Mouse (Mus musculus): ENCODE measurements around the gene Rbbp8nl. TPM values are rescaled to one million over a fixed set of nuclear protein-coding genes. Genes with fewer than 3 reads are reported as not detected.

Rbbp8nl gene
- polyA plus RNA-seq, 1 experiment from 2014 or later: not detected

DNA sequence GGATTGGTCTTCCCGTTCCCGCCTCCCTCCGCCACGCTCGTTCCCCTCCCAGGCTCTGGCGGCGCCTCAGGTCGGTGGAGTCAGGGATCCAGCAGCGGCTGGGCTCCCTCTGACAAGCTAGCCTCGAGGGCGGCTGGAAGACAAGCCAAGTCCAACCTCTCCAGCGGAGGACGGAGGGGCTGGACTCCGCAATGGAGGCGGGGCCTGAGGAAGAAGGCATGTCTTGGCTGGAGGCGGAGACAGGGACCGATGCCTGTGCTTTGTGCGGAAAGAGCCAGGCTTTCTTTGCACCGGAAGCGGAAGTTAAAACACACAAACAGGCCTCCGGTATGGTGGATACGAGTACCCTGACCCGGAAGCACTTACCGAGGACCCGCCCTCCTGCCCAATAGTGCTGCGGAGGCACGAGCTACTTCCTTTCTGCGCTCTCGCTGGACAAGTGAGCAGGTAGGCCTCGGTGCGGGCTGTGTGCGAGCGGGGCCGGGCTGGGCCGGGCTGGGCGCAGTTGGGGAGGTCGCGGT, 32.6 kb downstream of the Rbbp8nl start, which contains the start of gene Rps21:
Rps21 (plus strand) TSS at position 377 of the 521 bp plus-strand sequence.
- H3K9me3 ChIP-seq (replicated peaks): no peaks in the 10 kb centered on the region
- H3K36me3 ChIP-seq: peaks cover 38% of the 10 kb centered on the region
- H3K4me1 ChIP-seq (replicated peaks): peaks cover 24% of the 10 kb centered on the region
- H3K9ac ChIP-seq: peak within 1 kb of the TSS; percentile 94
- H3K4me3 ChIP-seq: peak within 1 kb of the TSS; percentile 88
- peak; percentile 96 for ATAC-seq (ENCODE audit: insufficient number of reproducible peaks, low FRiP score)
- peak within 1 kb of the TSS; percentile 94 for H3K27ac ChIP-seq (ENCODE audit: poor library complexity, severe bottlenecking)
- WGBS: under 1% methylated on average over 38 of the region's 38 CpGs
- no peaks in the 10 kb centered on the region for H3K27me3 ChIP-seq (replicated peaks)
- H3K4me2 ChIP-seq: peak within 1 kb of the TSS; percentile 77

DNA sequence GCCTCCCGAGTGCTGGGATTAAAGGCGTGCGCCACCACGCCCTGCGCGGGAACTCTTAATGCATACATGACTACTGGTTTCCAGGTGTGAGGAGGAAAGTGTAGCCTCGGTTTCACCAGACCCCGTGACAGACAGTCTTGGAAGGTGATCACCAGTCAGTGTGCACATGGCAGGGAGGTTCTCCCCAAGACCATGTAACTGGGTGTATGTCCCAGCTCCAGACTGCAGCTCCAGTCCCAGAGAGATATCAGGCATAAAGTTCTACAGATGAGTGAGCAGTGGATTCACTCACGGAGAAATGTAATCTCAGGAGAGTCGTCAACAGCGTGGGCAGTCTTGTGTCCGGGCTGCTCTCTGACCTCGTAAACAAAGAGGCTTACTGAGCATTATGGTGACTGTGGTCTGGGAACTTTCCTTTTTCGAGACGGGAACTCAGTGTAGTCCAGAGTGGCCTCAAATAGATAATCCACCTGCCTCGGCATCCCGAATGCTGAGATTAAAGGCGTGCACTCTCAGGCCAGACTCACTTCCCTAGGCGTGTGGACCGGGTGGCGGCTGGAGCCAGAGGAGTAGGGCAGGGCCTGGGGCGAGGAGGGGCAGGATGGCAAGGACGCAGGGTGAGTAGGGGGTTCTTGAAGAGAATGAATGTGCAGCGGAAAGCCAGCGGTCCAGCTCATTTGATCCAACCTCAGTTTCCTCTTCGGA, 33.2 kb downstream of the Rbbp8nl start:
- ATAC-seq (ENCODE audit: insufficient number of reproducible peaks, low FRiP score): peak; percentile 66
- H3K4me3 ChIP-seq: peak overlapping the region; percentile 88
- 23% methylated on average over 26 of the region's 26 CpGs for WGBS

DNA sequence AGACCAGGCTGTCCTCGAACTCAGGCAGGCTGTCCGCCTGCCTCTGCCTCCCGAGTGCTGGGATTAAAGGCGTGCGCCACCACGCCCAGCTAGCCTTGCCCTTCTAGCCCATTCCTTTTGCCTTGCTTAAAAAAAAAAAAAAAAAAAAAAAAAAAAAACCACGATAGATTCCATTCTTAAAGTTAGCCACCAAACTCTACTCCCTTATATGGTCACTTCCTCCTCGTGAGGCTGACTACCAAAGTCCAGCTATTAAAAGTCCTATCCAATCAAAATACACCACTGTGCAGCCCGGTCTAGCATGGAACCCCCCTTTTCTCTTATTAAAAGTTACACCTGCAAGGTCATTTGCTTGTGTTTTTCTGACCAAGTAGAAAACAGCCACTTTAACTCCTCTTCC, 34.0 kb downstream of the Rbbp8nl start:
- H3K4me2 ChIP-seq: peak overlapping the region; percentile 77

More for the DNA sequence above, 33.2 kb downstream of the Rbbp8nl start:
- Histone ChIP-seq H3K4me2 (peak overlapping the region; percentile 77), H3K27me3 (replicated peaks) (no peaks in the 10 kb centered on the region), H3K36me3 (peaks cover 32% of the 10 kb centered on the region), H3K9ac (peak overlapping the region; percentile 78), H3K4me1 (replicated peaks) (peaks cover 21% of the 10 kb centered on the region), H3K27ac (ENCODE audit: poor library complexity, severe bottlenecking) (peak overlapping the region; percentile 94), H3K9me3 (replicated peaks) (no peaks in the 10 kb centered on the region)

DNA sequence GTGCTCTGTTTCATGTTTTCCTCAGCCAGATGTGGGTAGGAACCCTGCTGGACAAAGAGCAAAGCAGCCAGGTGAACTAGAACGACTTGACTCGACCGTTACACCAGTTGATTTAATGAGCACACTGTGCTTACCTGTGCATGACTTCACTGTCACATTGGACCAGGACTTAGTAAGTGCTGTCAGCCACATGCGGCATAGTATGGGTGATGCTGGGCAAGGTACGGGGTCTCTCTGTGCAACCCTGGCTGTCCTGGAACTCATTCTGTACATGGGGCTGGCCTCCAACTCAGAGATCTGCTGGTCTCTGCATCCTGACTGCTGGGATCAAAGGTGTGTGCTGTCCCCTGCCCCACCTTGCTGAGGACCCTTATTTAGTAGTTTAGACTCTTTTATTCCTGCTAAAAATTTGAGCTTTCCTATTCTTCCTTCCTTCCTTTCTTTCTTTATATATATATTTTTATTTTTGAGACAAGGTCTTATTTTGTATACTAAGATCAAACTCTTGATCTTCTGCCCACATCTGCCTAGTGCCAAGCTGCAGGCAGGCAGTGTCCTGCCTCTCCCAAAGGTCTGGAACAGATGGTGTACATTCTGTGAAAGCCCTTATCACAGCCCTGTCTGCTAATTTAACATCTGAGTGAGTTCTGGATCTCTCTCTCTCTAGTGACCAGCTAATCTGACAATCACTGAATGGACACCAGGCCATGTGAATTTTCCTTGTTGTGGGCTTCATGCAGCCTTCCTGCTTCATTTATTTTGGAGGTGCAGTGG, 35.1 kb downstream of the Rbbp8nl start:
- no peak overlapping the region for H3K9ac ChIP-seq
- H3K4me3 ChIP-seq: no peak overlapping the region
- H3K27me3 ChIP-seq (replicated peaks): no peaks in the 10 kb centered on the region
- no peaks in the 10 kb centered on the region for H3K9me3 ChIP-seq (replicated peaks)
- no peak for ATAC-seq (ENCODE audit: insufficient number of reproducible peaks, low FRiP score)
- H3K27ac ChIP-seq (ENCODE audit: poor library complexity, severe bottlenecking): no peak overlapping the region
- no peak overlapping the region for H3K4me2 ChIP-seq
- 91% methylated on average over 5 of the region's 5 CpGs for WGBS
- H3K4me1 ChIP-seq (replicated peaks): peaks cover 22% of the 10 kb centered on the region
- peaks cover 14% of the 10 kb centered on the region for H3K36me3 ChIP-seq

More for the DNA sequence above, 34.0 kb downstream of the Rbbp8nl start:
- no peak overlapping the region for H3K4me3 ChIP-seq
- no peak overlapping the region for H3K9ac ChIP-seq
- ATAC-seq (ENCODE audit: insufficient number of reproducible peaks, low FRiP score): no peak
- H3K4me1 ChIP-seq (replicated peaks): peaks cover 21% of the 10 kb centered on the region
- 87% methylated on average over 9 of the region's 9 CpGs for WGBS
- H3K27ac ChIP-seq (ENCODE audit: poor library complexity, severe bottlenecking): no peak overlapping the region
- no peaks in the 10 kb centered on the region for H3K27me3 ChIP-seq (replicated peaks)
- no peaks in the 10 kb centered on the region for H3K9me3 ChIP-seq (replicated peaks)
- H3K36me3 ChIP-seq: peaks cover 25% of the 10 kb centered on the region

DNA sequence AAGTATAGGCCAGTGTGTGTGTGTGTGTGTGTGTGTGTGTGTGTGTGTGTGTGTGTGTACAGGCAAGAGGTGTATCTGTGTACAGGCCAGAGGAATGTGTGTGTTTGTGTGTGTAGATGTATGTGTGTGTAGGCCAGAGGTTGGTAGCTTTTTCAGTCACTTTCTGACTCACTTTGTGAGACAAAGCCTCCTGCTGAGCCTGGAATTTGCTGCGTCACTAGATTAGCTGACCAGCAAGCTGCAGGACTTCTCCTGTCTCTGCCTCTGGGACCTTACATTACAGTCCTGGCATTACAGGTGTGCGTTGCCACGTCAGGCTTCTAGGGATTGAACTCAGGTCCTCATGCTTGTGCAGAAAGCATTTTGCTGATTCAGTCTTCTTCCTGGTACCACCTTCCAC, 37.8 kb downstream of the Rbbp8nl start:
- no peak overlapping the region for H3K27ac ChIP-seq (ENCODE audit: poor library complexity, severe bottlenecking)
- H3K9ac ChIP-seq: no peak overlapping the region
- WGBS: 55% methylated on average over 3 of the region's 3 CpGs
- ATAC-seq (ENCODE audit: insufficient number of reproducible peaks, low FRiP score): no peak
- H3K9me3 ChIP-seq (replicated peaks): no peaks in the 10 kb centered on the region
- peaks cover 17% of the 10 kb centered on the region for H3K4me1 ChIP-seq (replicated peaks)
- no peaks in the 10 kb centered on the region for H3K27me3 ChIP-seq (replicated peaks)
- H3K4me3 ChIP-seq: no peak overlapping the region
- no peak overlapping the region for H3K4me2 ChIP-seq
- no peaks in the 10 kb centered on the region for H3K36me3 ChIP-seq

DNA sequence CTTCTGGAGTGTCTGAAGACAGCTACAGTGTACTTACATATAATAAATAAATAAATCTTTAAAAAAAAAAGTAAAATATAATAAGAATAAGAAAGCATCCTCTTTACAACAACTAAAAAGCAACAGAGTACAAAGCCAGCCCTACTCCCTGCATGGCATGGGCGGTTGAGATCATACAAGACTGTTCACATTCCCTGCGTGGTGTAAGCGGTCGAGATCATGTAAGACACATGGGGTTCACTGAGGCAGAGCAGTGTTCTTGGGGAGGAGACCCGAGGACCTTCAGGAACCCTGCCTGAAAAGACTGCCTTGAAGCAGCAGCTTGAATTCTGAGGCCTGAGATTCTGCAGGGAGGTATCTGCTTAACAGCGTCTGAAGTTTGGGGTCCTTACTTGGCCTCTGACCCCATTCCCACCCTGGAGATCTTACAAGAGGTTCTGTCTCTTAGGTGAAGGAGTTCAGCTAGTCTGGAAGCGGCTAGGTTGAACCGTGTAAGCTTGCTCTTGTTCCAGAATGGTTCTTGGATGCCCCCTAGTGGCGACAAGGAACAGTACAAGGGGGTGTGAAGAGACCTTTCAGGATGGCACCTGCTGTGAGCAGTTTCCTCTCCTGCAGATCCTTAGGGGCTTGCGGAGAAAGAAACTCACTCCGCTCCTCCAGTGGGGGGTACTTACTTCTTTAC, 38.6 kb downstream of the Rbbp8nl start:
- no peak overlapping the region for H3K27ac ChIP-seq (ENCODE audit: poor library complexity, severe bottlenecking)
- H3K4me3 ChIP-seq: no peak overlapping the region
- 31% methylated on average over 11 of the region's 11 CpGs for WGBS
- no peak overlapping the region for H3K9ac ChIP-seq
- no peaks in the 10 kb centered on the region for H3K9me3 ChIP-seq (replicated peaks)
- H3K4me1 ChIP-seq (replicated peaks): peaks cover 13% of the 10 kb centered on the region
- peak; percentile 71; the same call in 1 of the 2 replicates for ATAC-seq (ENCODE audit: insufficient number of reproducible peaks, low FRiP score)
- H3K36me3 ChIP-seq: no peaks in the 10 kb centered on the region
- no peak overlapping the region for H3K4me2 ChIP-seq
- H3K27me3 ChIP-seq (replicated peaks): no peaks in the 10 kb centered on the region

DNA sequence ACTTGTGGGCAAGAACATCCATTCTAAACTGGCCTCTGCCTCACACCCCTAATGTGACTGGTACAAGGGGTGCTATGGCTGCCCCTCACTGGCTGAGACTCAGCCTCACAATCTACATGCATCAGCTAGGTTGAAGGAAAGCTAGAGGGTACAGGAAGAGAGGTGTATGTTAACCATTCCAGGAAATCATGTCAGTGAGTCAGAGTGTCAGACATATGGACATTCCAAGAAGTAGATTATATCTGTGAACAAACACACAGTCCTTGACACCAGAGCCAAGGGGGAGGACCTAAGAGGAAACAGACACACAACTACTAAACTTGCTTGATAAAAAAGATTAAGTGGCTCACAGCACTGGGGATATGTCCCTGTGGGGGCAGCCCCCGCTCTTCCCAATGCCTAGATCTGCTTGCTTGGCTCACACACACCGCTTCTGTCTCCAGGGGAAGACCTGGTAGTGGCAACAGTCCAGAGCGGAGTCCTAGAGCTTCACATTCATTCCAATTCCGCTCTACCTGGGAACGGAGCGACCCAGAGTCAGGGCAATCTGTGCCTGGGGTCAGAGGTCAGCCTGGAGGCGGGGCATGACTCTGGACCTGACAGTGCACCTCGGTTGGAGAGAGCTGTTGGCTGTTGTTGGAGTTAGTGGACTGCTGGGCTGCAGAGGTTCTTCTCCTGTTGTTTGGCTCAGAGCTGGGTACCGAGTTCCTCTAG, 40.6 kb downstream of the Rbbp8nl start:
- Histone ChIP-seq H3K9me3 (replicated peaks) (no peaks in the 10 kb centered on the region), H3K27me3 (replicated peaks) (no peaks in the 10 kb centered on the region), H3K4me3 (no peak overlapping the region), H3K4me2 (no peak overlapping the region), H3K4me1 (replicated peaks) (peaks cover 9% of the 10 kb centered on the region), H3K27ac (ENCODE audit: poor library complexity, severe bottlenecking) (no peak overlapping the region), H3K9ac (no peak overlapping the region), H3K36me3 (no peaks in the 10 kb centered on the region)
- 59% methylated on average over 9 of the region's 9 CpGs for WGBS
- peak; percentile 22; the same call in 1 of the 2 replicates for ATAC-seq (ENCODE audit: insufficient number of reproducible peaks, low FRiP score)

DNA sequence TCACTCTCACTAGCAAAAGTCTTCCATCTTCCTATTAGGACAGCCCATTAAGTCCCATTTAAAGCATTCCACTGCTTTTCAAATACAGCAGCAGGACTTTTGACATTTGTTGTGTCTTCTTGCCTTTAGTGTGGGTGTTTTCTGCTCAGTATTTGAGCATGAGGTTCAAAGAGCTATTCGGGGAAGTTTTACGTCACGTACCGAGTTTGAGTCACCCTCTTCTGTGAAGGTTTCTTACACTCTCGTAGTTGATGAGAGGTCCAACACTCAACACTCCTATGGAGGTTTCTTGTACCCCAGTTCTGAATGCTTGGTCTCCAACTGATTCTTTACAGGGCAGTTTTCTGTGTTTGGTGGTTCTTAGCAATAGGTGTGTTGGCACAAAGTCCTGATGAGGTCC, 41.8 kb downstream of the Rbbp8nl start:
- no peaks in the 10 kb centered on the region for H3K9me3 ChIP-seq (replicated peaks)
- H3K4me3 ChIP-seq: no peak overlapping the region
- no peak for ATAC-seq (ENCODE audit: insufficient number of reproducible peaks, low FRiP score)
- H3K27me3 ChIP-seq (replicated peaks): no peaks in the 10 kb centered on the region
- WGBS: 87% methylated on average over 5 of the region's 5 CpGs
- no peak overlapping the region for H3K4me2 ChIP-seq
- no peak overlapping the region for H3K27ac ChIP-seq (ENCODE audit: poor library complexity, severe bottlenecking)
- H3K4me1 ChIP-seq (replicated peaks): peaks cover 9% of the 10 kb centered on the region
- no peak overlapping the region for H3K9ac ChIP-seq
- H3K36me3 ChIP-seq: no peaks in the 10 kb centered on the region

DNA sequence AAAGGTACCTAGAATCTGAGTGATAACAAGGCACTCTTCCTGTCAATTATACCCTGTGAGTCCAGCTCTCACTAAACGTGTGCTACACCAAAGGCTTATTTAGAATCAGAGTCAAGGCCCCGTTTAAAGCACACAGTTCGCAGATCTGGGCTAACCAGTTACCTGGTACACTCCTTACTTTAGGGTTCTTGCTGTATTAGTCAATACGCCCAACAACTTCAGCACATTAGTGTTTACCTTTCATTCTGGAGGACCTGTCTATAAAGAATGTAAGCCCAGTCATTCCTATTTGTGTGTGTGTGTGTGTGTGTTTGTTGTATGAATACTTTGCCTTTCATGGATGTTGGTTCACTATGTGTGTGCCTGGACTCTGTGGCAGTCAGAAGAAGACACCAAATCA, 46.6 kb downstream of the Rbbp8nl start:
- ATAC-seq (ENCODE audit: insufficient number of reproducible peaks, low FRiP score): no peak
- no peak overlapping the region for H3K27ac ChIP-seq (ENCODE audit: poor library complexity, severe bottlenecking)
- peaks cover 3% of the 10 kb centered on the region; the same call in 1 of the 2 replicates for H3K9me3 ChIP-seq (replicated peaks)
- H3K27me3 ChIP-seq (replicated peaks): no peaks in the 10 kb centered on the region
- no peak overlapping the region for H3K4me3 ChIP-seq
- H3K36me3 ChIP-seq: no peaks in the 10 kb centered on the region
- WGBS: 79% methylated on average over 4 of the region's 4 CpGs
- no peak overlapping the region for H3K9ac ChIP-seq
- H3K4me2 ChIP-seq: no peak overlapping the region
- H3K4me1 ChIP-seq (replicated peaks): 0 out of 2 replicates have a peak, but pooled peaks cover 9% of the 10 kb centered on the region

DNA sequence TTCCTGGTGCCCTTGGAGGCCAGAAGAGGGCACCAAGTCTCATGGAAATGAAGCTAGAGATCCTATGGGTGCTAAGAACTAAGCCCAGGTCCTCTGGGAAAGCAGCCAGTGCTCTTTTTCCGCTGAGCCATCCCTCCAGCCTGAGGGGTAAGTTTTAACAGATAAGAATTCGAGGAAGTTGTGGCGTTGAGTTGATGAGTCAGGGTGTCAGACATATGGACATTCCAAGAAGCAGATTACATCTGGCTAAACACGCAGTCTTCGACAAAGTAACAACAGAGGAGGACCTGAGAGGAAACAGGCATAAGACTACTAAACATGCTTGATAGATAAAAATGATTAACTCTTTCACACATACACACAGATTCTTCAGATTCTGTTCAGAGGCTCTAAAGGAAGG, 51.1 kb downstream of the Rbbp8nl start:
- peaks cover 3% of the 10 kb centered on the region; the same call in 1 of the 2 replicates for H3K9me3 ChIP-seq (replicated peaks)

More for the DNA sequence above, 51.1 kb downstream of the Rbbp8nl start:
- WGBS: 38% methylated on average over 5 of the region's 5 CpGs
- Histone ChIP-seq H3K27ac (ENCODE audit: poor library complexity, severe bottlenecking) (no peak overlapping the region), H3K4me1 (replicated peaks) (peaks cover 26% of the 10 kb centered on the region), H3K4me3 (no peak overlapping the region), H3K27me3 (replicated peaks) (no peaks in the 10 kb centered on the region), H3K4me2 (no peak overlapping the region), H3K9ac (no peak overlapping the region), H3K36me3 (no peaks in the 10 kb centered on the region)
- no peak for ATAC-seq (ENCODE audit: insufficient number of reproducible peaks, low FRiP score)
